Mouse (Mus musculus) brain, embryonic 14.5 days (tissue): ENCODE measurements around the gene Ccn5.

Experiments
- CTCF ChIP-seq: fragments of 200-500 bp; IDR thresholded peaks from 2 replicates; pipeline ENCODE4 v1.5.1; 2012; ENCODE audit warnings: inconsistent platforms, mild to moderate bottlenecking, moderate library complexity, borderline replicate concordance; ENCODE audit not compliant: insufficient read depth, insufficient read length; ENCODE audit errors: extremely low read depth
- POLR2A ChIP-seq: fragments of 200-500 bp; IDR thresholded peaks from 2 replicates; pipeline ENCODE4 v1.6.1; 2012; ENCODE audit warnings: mild to moderate bottlenecking, inconsistent platforms, borderline replicate concordance; ENCODE audit not compliant: poor library complexity, insufficient read depth, insufficient read length, severe bottlenecking; ENCODE audit errors: extremely low read depth

DNA sequence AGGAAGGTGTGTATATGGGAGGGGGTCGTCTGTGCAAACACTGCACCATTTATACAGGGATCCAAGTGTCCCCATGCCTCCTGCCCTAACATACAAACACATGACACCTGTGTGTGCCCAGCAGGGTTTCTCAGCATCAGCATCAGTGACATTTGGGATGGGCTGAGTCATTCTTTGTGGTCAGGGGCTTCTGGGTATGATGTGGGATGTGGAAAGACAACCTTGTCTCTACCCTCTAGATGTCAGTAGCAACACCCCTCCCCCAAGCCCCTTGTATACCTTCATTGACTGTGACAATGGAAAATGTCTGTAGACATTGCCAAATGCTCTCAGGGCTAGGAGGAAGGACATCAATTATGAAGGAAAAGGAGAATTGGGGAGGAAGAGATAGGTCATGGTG, 10.5 kb downstream of the Ccn5 start:
- TF ChIP-seq CTCF: no peak
- no peak for TF ChIP-seq POLR2A
